Mouse (Mus musculus) megakaryocyte, embryonic 14.5 days (primary cell): ENCODE measurements around the gene Casp7.

Source experiments
- FLI1 ChIP-seq: IDR thresholded peaks from 2 replicates; pipeline ENCODE4 v1.6.1; 2012; ENCODE audit warnings: low read length, inconsistent platforms, mixed read lengths
- GATA1 ChIP-seq: IDR thresholded peaks from 3 replicates; pipeline ENCODE4 v1.6.1; 2012; ENCODE audit warnings: mixed read lengths, low read length, inconsistent platforms, borderline replicate concordance

- no peak for TF ChIP-seq GATA1
- TF ChIP-seq FLI1 = no peak
Measured at GRCm38 (mm10) chr19:56386095-56386494, 10.8 kb upstream of the Casp7 start.
